Mouse (Mus musculus): ENCODE results near the gene Slc5a6. TPM values are rescaled to one million over a fixed set of nuclear protein-coding genes. Genes with fewer than 3 reads are reported as not detected.
A peak's percentile ranks its signal among the peaks of the same experiment; 100 is the strongest.
"Not testable (repeated sequence)": the region's sequence is repeated elsewhere in the genome, so short reads cannot be mapped to it uniquely, and the experiment has no call there.

The Slc5a6 gene
- polyA plus RNA-seq, 1 experiment from 2014 or later: 12.9 TPM

GRCm38 (mm10) chr5:31024641-31025040, 24.1 kb downstream of the Slc5a6 start:
- Histone ChIP-seq H3K4me3 (no peak overlapping the region), H3K4me2 (no peak overlapping the region), H3K4me1 (replicated peaks) (no peaks in the 10 kb centered on the region), H3K9ac (no peak overlapping the region), H3K27me3 (no peaks in the 10 kb centered on the region), H3K27ac (replicated peaks) (no peak overlapping the region), H3K9me3 (no peaks in the 10 kb centered on the region), H3K36me3 (no peaks in the 10 kb centered on the region)
- no peak for ATAC-seq (ENCODE audit: low read depth)

GRCm38 (mm10) chr5:31023254-31023653, 25.5 kb downstream of the Slc5a6 start:
- H3K9ac ChIP-seq: no peak overlapping the region
- no peak overlapping the region for H3K27ac ChIP-seq (replicated peaks)
- H3K4me1 ChIP-seq (replicated peaks): no peaks in the 10 kb centered on the region
- 15% methylated on average over 4 of the region's 4 CpGs for WGBS
- H3K27me3 ChIP-seq: no peaks in the 10 kb centered on the region
- H3K36me3 ChIP-seq: no peaks in the 10 kb centered on the region
- H3K4me3 ChIP-seq: no peak overlapping the region
- no peaks in the 10 kb centered on the region for H3K9me3 ChIP-seq
- no peak overlapping the region for H3K4me2 ChIP-seq
- no peak for ATAC-seq (ENCODE audit: low read depth)

- 55% methylated on average over 1 of the region's 1 CpGs for WGBS
- Histone ChIP-seq H3K9me3 (no peaks in the 10 kb centered on the region), H3K36me3 (no peaks in the 10 kb centered on the region), H3K9ac (no peak overlapping the region), H3K27ac (replicated peaks) (no peak overlapping the region), H3K4me3 (no peak overlapping the region), H3K4me1 (replicated peaks) (no peaks in the 10 kb centered on the region), H3K27me3 (no peaks in the 10 kb centered on the region), H3K4me2 (no peak overlapping the region)
- no peak for ATAC-seq (ENCODE audit: low read depth)
Observed at GRCm38 (mm10) chr5:31022690-31023089, 26.0 kb downstream of the Slc5a6 start.

- H3K4me3 ChIP-seq; H3K36me3 ChIP-seq; H3K27me3 ChIP-seq; ATAC-seq (ENCODE audit: low read depth); H3K27ac ChIP-seq (replicated peaks); H3K9ac ChIP-seq; H3K9me3 ChIP-seq; H3K4me2 ChIP-seq; H3K4me1 ChIP-seq (replicated peaks): not testable (repeated sequence)
- 92% methylated on average over 5 of the region's 5 CpGs for WGBS
Observed at GRCm38 (mm10) chr5:31021790-31022189, 26.9 kb downstream of the Slc5a6 start.

- no peaks in the 10 kb centered on the region for H3K4me1 ChIP-seq (replicated peaks)
- no peaks in the 10 kb centered on the region for H3K36me3 ChIP-seq
- H3K9ac ChIP-seq: no peak overlapping the region
- H3K4me3 ChIP-seq: no peak overlapping the region
- H3K4me2 ChIP-seq: no peak overlapping the region
- no peak for ATAC-seq (ENCODE audit: low read depth)
- 80% methylated on average over 2 of the region's 2 CpGs for WGBS
- no peaks in the 10 kb centered on the region for H3K27me3 ChIP-seq
- no peak overlapping the region for H3K27ac ChIP-seq (replicated peaks)
- H3K9me3 ChIP-seq: no peaks in the 10 kb centered on the region
Observed at GRCm38 (mm10) chr5:31015913-31016312, 32.8 kb downstream of the Slc5a6 start.

GRCm38 (mm10) chr5:31012737-31013136, 36.0 kb downstream of the Slc5a6 start:
- no peak overlapping the region for H3K9ac ChIP-seq
- no peaks in the 10 kb centered on the region for H3K9me3 ChIP-seq
- H3K27me3 ChIP-seq: no peaks in the 10 kb centered on the region
- H3K4me1 ChIP-seq (replicated peaks): no peaks in the 10 kb centered on the region
- H3K27ac ChIP-seq (replicated peaks): no peak overlapping the region
- no peak for ATAC-seq (ENCODE audit: low read depth)
- no peak overlapping the region for H3K4me2 ChIP-seq
- H3K36me3 ChIP-seq: no peaks in the 10 kb centered on the region
- H3K4me3 ChIP-seq: no peak overlapping the region
- 73% methylated on average over 3 of the region's 3 CpGs for WGBS

GRCm38 (mm10) chr5:31004184-31004583, 44.5 kb downstream of the Slc5a6 start:
- no peaks in the 10 kb centered on the region for H3K36me3 ChIP-seq
- ATAC-seq (ENCODE audit: low read depth): peak; percentile 76
- H3K4me2 ChIP-seq: no peak overlapping the region
- H3K27me3 ChIP-seq: no peaks in the 10 kb centered on the region
- no peaks in the 10 kb centered on the region for H3K4me1 ChIP-seq (replicated peaks)
- H3K27ac ChIP-seq (replicated peaks): no peak overlapping the region
- no peak overlapping the region for H3K4me3 ChIP-seq
- 0 out of 2 replicates have a peak overlapping the region, but pooled peaks have one; percentile 22 for H3K9ac ChIP-seq
- WGBS: 4% methylated on average over 5 of the region's 5 CpGs
- H3K9me3 ChIP-seq: no peaks in the 10 kb centered on the region

- WGBS: 77% methylated on average over 4 of the region's 4 CpGs
- no peak overlapping the region for H3K27ac ChIP-seq (replicated peaks)
- no peak for ATAC-seq (ENCODE audit: low read depth)
- H3K4me2 ChIP-seq: no peak overlapping the region
- no peak overlapping the region for H3K9ac ChIP-seq
- H3K4me1 ChIP-seq (replicated peaks): no peaks in the 10 kb centered on the region
- no peaks in the 10 kb centered on the region for H3K36me3 ChIP-seq
- no peaks in the 10 kb centered on the region for H3K27me3 ChIP-seq
- no peak overlapping the region for H3K4me3 ChIP-seq
- no peaks in the 10 kb centered on the region for H3K9me3 ChIP-seq
Observed at GRCm38 (mm10) chr5:31001560-31001959, 47.2 kb downstream of the Slc5a6 start.

GRCm38 (mm10) chr5:31000993-31001392, 47.7 kb downstream of the Slc5a6 start:
- ATAC-seq (ENCODE audit: low read depth): no peak
- 88% methylated on average over 2 of the region's 2 CpGs for WGBS
- no peaks in the 10 kb centered on the region for H3K36me3 ChIP-seq
- H3K4me3 ChIP-seq: no peak overlapping the region
- no peaks in the 10 kb centered on the region for H3K9me3 ChIP-seq
- no peak overlapping the region for H3K9ac ChIP-seq
- no peak overlapping the region for H3K27ac ChIP-seq (replicated peaks)
- no peaks in the 10 kb centered on the region for H3K4me1 ChIP-seq (replicated peaks)
- H3K27me3 ChIP-seq: no peaks in the 10 kb centered on the region
- H3K4me2 ChIP-seq: no peak overlapping the region

GRCm38 (mm10) chr5:31000122-31000521, 48.6 kb downstream of the Slc5a6 start:
- no peak overlapping the region for H3K4me2 ChIP-seq
- H3K4me1 ChIP-seq (replicated peaks): no peaks in the 10 kb centered on the region
- no peak for ATAC-seq (ENCODE audit: low read depth)
- H3K9me3 ChIP-seq: no peaks in the 10 kb centered on the region
- no peak overlapping the region for H3K4me3 ChIP-seq
- H3K36me3 ChIP-seq: no peaks in the 10 kb centered on the region
- H3K9ac ChIP-seq: no peak overlapping the region
- H3K27me3 ChIP-seq: no peaks in the 10 kb centered on the region
- H3K27ac ChIP-seq (replicated peaks): no peak overlapping the region
- WGBS: 80% methylated on average over 7 of the region's 7 CpGs

GRCm38 (mm10) chr5:30999324-30999723, 49.4 kb downstream of the Slc5a6 start:
- 76% methylated on average over 5 of the region's 5 CpGs for WGBS
- no peak overlapping the region for H3K9ac ChIP-seq
- H3K27me3 ChIP-seq: no peaks in the 10 kb centered on the region

GRCm38 (mm10) chr5:30998306-30998705, 50.4 kb downstream of the Slc5a6 start:
- no peak for ATAC-seq (ENCODE audit: low read depth)

More at GRCm38 (mm10) chr5:30999324-30999723, 49.4 kb downstream of the Slc5a6 start:
- no peaks in the 10 kb centered on the region for H3K4me1 ChIP-seq (replicated peaks)
- no peaks in the 10 kb centered on the region for H3K36me3 ChIP-seq
- no peak for ATAC-seq (ENCODE audit: low read depth)
- no peak overlapping the region for H3K4me2 ChIP-seq
- no peak overlapping the region for H3K27ac ChIP-seq (replicated peaks)
- H3K9me3 ChIP-seq: no peaks in the 10 kb centered on the region
- H3K4me3 ChIP-seq: no peak overlapping the region

GRCm38 (mm10) chr5:30994910-30995635, 53.7 kb downstream of the Slc5a6 start:
- H3K27ac ChIP-seq (replicated peaks): no peak overlapping the region
- H3K27me3 ChIP-seq: no peaks in the 10 kb centered on the region
- no peak overlapping the region for H3K4me3 ChIP-seq
- no peak overlapping the region for H3K4me2 ChIP-seq
- no peak for ATAC-seq (ENCODE audit: low read depth)
- no peaks in the 10 kb centered on the region for H3K9me3 ChIP-seq
- WGBS: 76% methylated on average over 11 of the region's 11 CpGs
- H3K9ac ChIP-seq: no peak overlapping the region
- no peaks in the 10 kb centered on the region for H3K4me1 ChIP-seq (replicated peaks)
- H3K36me3 ChIP-seq: no peaks in the 10 kb centered on the region

More at GRCm38 (mm10) chr5:30998306-30998705, 50.4 kb downstream of the Slc5a6 start:
- Histone ChIP-seq H3K36me3 (no peaks in the 10 kb centered on the region), H3K9ac (no peak overlapping the region), H3K4me1 (replicated peaks) (no peaks in the 10 kb centered on the region), H3K27ac (replicated peaks) (no peak overlapping the region), H3K27me3 (no peaks in the 10 kb centered on the region), H3K9me3 (no peaks in the 10 kb centered on the region), H3K4me3 (no peak overlapping the region), H3K4me2 (no peak overlapping the region)
- 28% methylated on average over 5 of the region's 5 CpGs for WGBS

Data from neural tube, embryonic 13.5 days (tissue).